Mouse (Mus musculus): Measurements from ENCODE around the gene Fam57b. TPM values are rescaled to one million over a fixed set of nuclear protein-coding genes. Genes with fewer than 3 reads are reported as not detected.
A peak's percentile ranks its signal among the peaks of the same experiment; 100 is the strongest.

Fam57b gene
- polyA plus RNA-seq, 1 experiment from 2014 or later: 0.40 TPM

DNA sequence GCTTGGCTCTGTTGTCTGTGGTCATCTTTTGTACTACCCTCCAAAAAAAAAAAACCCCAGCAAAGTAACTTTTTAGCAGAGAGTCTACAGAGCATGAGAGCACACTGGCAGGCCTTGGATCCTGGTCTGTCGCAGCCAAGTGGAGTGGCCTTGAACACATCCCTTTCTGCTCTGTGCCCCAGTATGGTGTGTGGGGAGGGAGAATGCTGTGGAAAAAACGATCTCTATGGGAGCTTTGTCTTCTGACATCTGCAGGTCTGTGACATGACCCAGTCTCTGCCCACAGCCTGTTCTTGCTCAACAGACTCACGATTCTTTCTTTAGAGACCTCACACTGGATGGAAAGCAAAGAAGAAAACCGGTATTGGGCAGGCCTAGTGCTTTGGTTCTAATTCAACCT lies 36.5 kb upstream of the Fam57b start:
- peaks cover 11% of the 10 kb centered on the region for H3K36me3 ChIP-seq (ENCODE audit: control insufficient read depth, insufficient read depth, low read length)
- peak overlapping the region; percentile 96 for H3K4me2 ChIP-seq
- peak overlapping the region; percentile 69 for H3K27ac ChIP-seq (ENCODE audit: low read depth, low read length)
- H3K9ac ChIP-seq (ENCODE audit: low read depth, low read length): peak overlapping the region; percentile 6; the same call in 1 of the 2 replicates
- H3K27me3 ChIP-seq (ENCODE audit: control insufficient read depth, insufficient read depth, low read length): no peaks in the 10 kb centered on the region
- peaks cover 25% of the 10 kb centered on the region for H3K4me1 ChIP-seq (ENCODE audit: control insufficient read depth, insufficient read depth, low read length)
- 61% methylated on average over 4 of the region's 4 CpGs for WGBS (ENCODE audit: insufficient replicate concordance)
- ATAC-seq (replicated peaks; ENCODE audit: insufficient number of reproducible peaks, low FRiP score, low TSS enrichment): no peak
- H3K4me3 ChIP-seq (ENCODE audit: low read depth, low read length): peak overlapping the region; percentile 83
- H3K9me3 ChIP-seq (replicated peaks; ENCODE audit: control insufficient read depth, low read length): no peaks in the 10 kb centered on the region

DNA sequence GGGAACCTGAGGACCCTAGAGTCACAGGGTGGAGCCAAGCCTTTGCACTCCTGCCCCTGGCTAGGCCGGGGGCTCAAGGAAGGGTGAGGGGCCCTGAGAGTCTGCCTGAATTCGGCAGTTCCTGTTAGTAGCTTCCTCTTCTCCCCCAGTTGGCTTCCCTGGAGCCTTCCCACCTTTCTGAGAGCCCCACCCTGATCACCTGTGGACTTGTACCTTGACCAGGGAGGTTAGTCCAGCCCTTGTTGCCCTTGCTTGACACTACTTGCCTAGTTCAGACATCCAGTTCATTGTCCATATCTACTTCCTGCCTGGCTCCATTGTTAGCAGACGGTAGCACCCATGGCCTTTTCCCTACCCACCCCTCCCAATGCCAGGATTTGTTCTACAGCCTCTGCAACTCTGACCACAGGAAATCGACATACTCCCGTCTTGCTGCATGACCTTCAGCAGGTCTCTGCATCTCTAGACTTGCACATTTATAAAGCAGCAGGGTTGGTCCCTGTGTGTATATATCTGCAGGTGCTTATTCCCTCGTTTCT lies 35.9 kb upstream of the Fam57b start:
- Histone ChIP-seq H3K4me1 (ENCODE audit: control insufficient read depth, insufficient read depth, low read length) (peaks cover 27% of the 10 kb centered on the region), H3K4me2 (peak overlapping the region; percentile 96; the same call in 1 of the 2 replicates), H3K27me3 (ENCODE audit: control insufficient read depth, insufficient read depth, low read length) (no peaks in the 10 kb centered on the region), H3K27ac (ENCODE audit: low read depth, low read length) (peak overlapping the region; percentile 11; the same call in 1 of the 2 replicates), H3K9me3 (replicated peaks; ENCODE audit: control insufficient read depth, low read length) (no peaks in the 10 kb centered on the region), H3K9ac (ENCODE audit: low read depth, low read length) (0 out of 2 replicates have a peak overlapping the region, but pooled peaks have one; percentile 6), H3K36me3 (ENCODE audit: control insufficient read depth, insufficient read depth, low read length) (peaks cover 17% of the 10 kb centered on the region), H3K4me3 (ENCODE audit: low read depth, low read length) (no peak overlapping the region)
- ATAC-seq (replicated peaks; ENCODE audit: insufficient number of reproducible peaks, low FRiP score, low TSS enrichment): no peak
- WGBS (ENCODE audit: insufficient replicate concordance): 56% methylated on average over 6 of the region's 6 CpGs

DNA sequence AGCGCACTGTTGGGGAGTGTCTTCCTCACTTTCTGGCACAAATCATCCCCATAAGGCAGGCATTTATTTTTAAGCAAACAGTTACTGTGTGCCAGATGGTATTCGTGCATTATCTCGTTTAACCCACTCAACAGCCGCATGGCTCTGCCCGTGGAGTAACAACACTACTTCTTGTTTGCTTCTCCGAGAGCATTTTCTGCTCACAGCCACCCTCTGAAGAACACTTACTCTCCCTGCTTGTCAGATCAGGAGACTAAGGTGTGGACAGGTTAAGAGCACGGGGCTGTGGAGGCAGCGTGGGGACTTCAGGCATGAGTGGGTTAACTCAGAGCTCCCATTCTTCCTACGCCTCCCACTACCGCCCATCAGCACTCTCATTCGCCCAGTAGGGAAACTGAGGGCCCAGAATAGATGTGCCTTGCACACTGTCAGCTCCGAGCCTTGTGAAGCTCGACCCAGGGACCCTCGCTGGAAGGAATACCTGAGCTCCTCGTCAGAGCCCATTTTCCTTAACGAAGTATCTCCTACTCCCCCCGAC lies 34.9 kb upstream of the Fam57b start:
- Histone ChIP-seq H3K4me1 (ENCODE audit: control insufficient read depth, insufficient read depth, low read length) (peaks cover 27% of the 10 kb centered on the region), H3K4me2 (no peak overlapping the region; the same call in 1 of the 2 replicates), H3K4me3 (ENCODE audit: low read depth, low read length) (no peak overlapping the region), H3K9me3 (replicated peaks; ENCODE audit: control insufficient read depth, low read length) (no peaks in the 10 kb centered on the region), H3K36me3 (ENCODE audit: control insufficient read depth, insufficient read depth, low read length) (peaks cover 17% of the 10 kb centered on the region), H3K9ac (ENCODE audit: low read depth, low read length) (no peak overlapping the region), H3K27me3 (ENCODE audit: control insufficient read depth, insufficient read depth, low read length) (no peaks in the 10 kb centered on the region), H3K27ac (ENCODE audit: low read depth, low read length) (no peak overlapping the region)
- WGBS (ENCODE audit: insufficient replicate concordance): 51% methylated on average over 17 of the region's 17 CpGs
- ATAC-seq (replicated peaks; ENCODE audit: insufficient number of reproducible peaks, low FRiP score, low TSS enrichment): no peak

DNA sequence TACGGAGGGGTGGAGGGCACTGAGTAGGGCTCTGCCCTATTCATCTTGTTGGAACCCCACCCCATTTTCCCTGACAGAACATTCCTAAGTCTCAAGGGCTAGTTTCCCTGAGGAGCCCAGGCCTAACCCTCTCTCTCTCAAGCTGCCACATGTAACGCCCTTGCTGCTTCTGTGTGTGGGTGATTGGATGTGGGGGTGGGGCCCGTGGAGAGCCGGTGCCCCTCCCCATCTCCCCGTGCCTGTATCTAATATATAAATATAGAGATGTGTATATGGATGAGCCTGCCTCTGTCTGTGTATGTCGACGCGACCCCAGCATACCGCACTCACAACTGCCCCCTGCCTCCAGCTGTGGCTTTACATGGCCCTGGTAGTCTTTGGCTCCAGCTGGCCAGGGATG lies 31.9 kb upstream of the Fam57b start:
- Histone ChIP-seq H3K9ac (ENCODE audit: low read depth, low read length) (no peak overlapping the region), H3K9me3 (replicated peaks; ENCODE audit: control insufficient read depth, low read length) (no peaks in the 10 kb centered on the region), H3K4me1 (ENCODE audit: control insufficient read depth, insufficient read depth, low read length) (peaks cover 20% of the 10 kb centered on the region), H3K27me3 (ENCODE audit: control insufficient read depth, insufficient read depth, low read length) (no peaks in the 10 kb centered on the region), H3K36me3 (ENCODE audit: control insufficient read depth, insufficient read depth, low read length) (peaks cover 21% of the 10 kb centered on the region), H3K4me3 (ENCODE audit: low read depth, low read length) (no peak overlapping the region), H3K27ac (ENCODE audit: low read depth, low read length) (no peak overlapping the region), H3K4me2 (no peak overlapping the region)
- WGBS (ENCODE audit: insufficient replicate concordance): 81% methylated on average over 9 of the region's 9 CpGs
- no peak for ATAC-seq (replicated peaks; ENCODE audit: insufficient number of reproducible peaks, low FRiP score, low TSS enrichment)

DNA sequence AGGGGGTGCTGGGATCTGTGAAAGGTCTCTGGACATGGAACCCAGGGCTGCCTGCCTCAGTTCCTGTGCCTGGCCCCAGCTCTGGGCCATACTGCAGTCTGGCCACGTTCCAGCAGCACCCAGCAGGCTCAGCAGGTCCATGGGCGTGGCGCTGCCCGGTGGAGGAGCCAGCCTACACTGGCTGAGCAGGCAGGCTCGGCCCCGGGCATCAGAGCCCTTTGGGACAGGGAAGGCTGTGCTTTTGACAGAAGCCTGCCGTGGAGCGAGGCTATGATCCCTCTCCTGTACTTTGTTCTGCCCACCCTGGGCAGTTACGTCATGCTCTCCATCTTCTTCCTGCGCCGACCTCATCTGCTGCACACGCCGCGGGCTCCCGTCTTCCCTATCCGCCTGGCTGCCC lies 31.3 kb upstream of the Fam57b start, which contains the start of gene Gdpd3:
Gene Gdpd3 (plus strand): TSS at position 134 of the 400 bp plus-strand sequence.
- Histone ChIP-seq H3K9ac (ENCODE audit: low read depth, low read length) (no peak within 1 kb of the TSS), H3K9me3 (replicated peaks; ENCODE audit: control insufficient read depth, low read length) (no peaks in the 10 kb centered on the region), H3K4me2 (no peak within 1 kb of the TSS), H3K36me3 (ENCODE audit: control insufficient read depth, insufficient read depth, low read length) (peaks cover 24% of the 10 kb centered on the region), H3K27ac (ENCODE audit: low read depth, low read length) (no peak within 1 kb of the TSS), H3K4me1 (ENCODE audit: control insufficient read depth, insufficient read depth, low read length) (peaks cover 14% of the 10 kb centered on the region), H3K4me3 (ENCODE audit: low read depth, low read length) (no peak within 1 kb of the TSS), H3K27me3 (ENCODE audit: control insufficient read depth, insufficient read depth, low read length) (no peaks in the 10 kb centered on the region)
- ATAC-seq (replicated peaks; ENCODE audit: insufficient number of reproducible peaks, low FRiP score, low TSS enrichment): no peak
- 91% methylated on average over 16 of the region's 16 CpGs for WGBS (ENCODE audit: insufficient replicate concordance)

DNA sequence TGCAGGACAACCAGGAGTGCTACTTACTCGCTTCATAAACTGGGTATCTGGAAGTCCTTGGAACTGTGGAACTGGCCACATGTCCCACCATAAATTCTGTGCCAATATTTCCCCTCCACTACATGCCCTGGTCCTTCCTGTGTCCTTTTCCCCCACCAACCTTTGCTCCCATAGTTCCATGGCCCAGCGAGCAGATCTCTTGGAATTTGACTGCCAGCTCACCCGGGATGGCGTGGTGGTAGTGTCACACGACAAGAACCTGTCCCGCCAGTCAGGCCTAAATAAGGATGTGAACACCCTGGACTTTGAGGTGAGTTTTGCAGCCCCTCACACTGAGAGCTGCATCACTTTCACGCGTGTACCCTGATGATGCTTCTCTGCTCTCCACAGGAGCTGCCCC lies 30.5 kb upstream of the Fam57b start:
- WGBS (ENCODE audit: insufficient replicate concordance): 84% methylated on average over 8 of the region's 8 CpGs
- Histone ChIP-seq H3K4me3 (ENCODE audit: low read depth, low read length) (no peak overlapping the region), H3K36me3 (ENCODE audit: control insufficient read depth, insufficient read depth, low read length) (peaks cover 24% of the 10 kb centered on the region), H3K27ac (ENCODE audit: low read depth, low read length) (no peak overlapping the region), H3K4me1 (ENCODE audit: control insufficient read depth, insufficient read depth, low read length) (peaks cover 9% of the 10 kb centered on the region), H3K9me3 (replicated peaks; ENCODE audit: control insufficient read depth, low read length) (no peaks in the 10 kb centered on the region), H3K4me2 (no peak overlapping the region), H3K27me3 (ENCODE audit: control insufficient read depth, insufficient read depth, low read length) (no peaks in the 10 kb centered on the region), H3K9ac (ENCODE audit: low read depth, low read length) (no peak overlapping the region)
- ATAC-seq (replicated peaks; ENCODE audit: insufficient number of reproducible peaks, low FRiP score, low TSS enrichment): no peak

DNA sequence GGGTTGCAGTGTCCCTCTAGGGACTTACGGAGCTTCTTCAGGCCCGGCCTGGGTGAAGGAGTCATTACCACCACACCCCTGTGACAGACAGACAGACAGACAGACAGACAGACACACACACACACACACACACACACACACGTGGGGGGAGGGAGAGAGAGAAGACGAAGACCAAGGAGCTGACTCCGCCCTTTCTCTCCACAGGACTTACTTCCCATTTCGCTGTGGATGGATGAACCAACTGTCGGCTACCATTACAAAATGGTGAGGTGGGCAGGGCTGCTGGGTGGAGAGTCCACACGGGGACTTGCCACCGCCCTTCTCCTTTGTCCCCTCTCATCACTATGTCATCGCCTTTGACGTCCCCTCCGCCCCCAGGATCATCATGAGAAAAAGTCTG lies 26.7 kb upstream of the Fam57b start:
- no peaks in the 10 kb centered on the region for H3K9me3 ChIP-seq (replicated peaks; ENCODE audit: control insufficient read depth, low read length)
- no peak overlapping the region for H3K4me3 ChIP-seq (ENCODE audit: low read depth, low read length)
- 82% methylated on average over 12 of the region's 12 CpGs for WGBS (ENCODE audit: insufficient replicate concordance)
- no peak overlapping the region for H3K9ac ChIP-seq (ENCODE audit: low read depth, low read length)
- H3K4me2 ChIP-seq: no peak overlapping the region
- peaks cover 14% of the 10 kb centered on the region for H3K36me3 ChIP-seq (ENCODE audit: control insufficient read depth, insufficient read depth, low read length)
- H3K27ac ChIP-seq (ENCODE audit: low read depth, low read length): no peak overlapping the region
- no peak for ATAC-seq (replicated peaks; ENCODE audit: insufficient number of reproducible peaks, low FRiP score, low TSS enrichment)
- H3K4me1 ChIP-seq (ENCODE audit: control insufficient read depth, insufficient read depth, low read length): peaks cover 3% of the 10 kb centered on the region; the same call in 1 of the 2 replicates
- no peaks in the 10 kb centered on the region for H3K27me3 ChIP-seq (ENCODE audit: control insufficient read depth, insufficient read depth, low read length)

DNA sequence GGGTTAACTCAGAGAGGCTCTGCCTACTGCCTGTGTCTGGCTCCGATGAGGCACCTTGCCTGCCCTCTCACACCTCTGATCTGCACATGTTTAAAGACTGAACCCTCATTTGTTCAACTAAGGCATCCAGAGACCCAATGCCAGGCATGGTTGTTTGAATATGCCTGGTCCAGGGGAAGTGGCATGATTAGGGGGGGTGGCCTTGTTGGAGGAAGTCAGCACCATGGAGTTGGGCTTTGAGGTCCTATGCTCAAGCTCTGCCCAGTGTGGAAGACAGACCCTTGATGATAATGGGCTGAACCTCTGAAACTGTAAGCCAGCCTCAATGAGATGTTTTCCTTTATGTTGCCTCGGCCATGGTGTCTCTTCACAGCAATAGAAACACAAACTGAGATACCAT lies 24.1 kb upstream of the Fam57b start:
- Histone ChIP-seq H3K4me1 (ENCODE audit: control insufficient read depth, insufficient read depth, low read length) (peaks cover 18% of the 10 kb centered on the region), H3K9ac (ENCODE audit: low read depth, low read length) (no peak overlapping the region), H3K27me3 (ENCODE audit: control insufficient read depth, insufficient read depth, low read length) (no peaks in the 10 kb centered on the region), H3K4me2 (no peak overlapping the region), H3K9me3 (replicated peaks; ENCODE audit: control insufficient read depth, low read length) (no peaks in the 10 kb centered on the region), H3K36me3 (ENCODE audit: control insufficient read depth, insufficient read depth, low read length) (peaks cover 4% of the 10 kb centered on the region), H3K27ac (ENCODE audit: low read depth, low read length) (no peak overlapping the region), H3K4me3 (ENCODE audit: low read depth, low read length) (no peak overlapping the region)
- 85% methylated on average over 2 of the region's 2 CpGs for WGBS (ENCODE audit: insufficient replicate concordance)
- ATAC-seq (replicated peaks; ENCODE audit: insufficient number of reproducible peaks, low FRiP score, low TSS enrichment): no peak

DNA sequence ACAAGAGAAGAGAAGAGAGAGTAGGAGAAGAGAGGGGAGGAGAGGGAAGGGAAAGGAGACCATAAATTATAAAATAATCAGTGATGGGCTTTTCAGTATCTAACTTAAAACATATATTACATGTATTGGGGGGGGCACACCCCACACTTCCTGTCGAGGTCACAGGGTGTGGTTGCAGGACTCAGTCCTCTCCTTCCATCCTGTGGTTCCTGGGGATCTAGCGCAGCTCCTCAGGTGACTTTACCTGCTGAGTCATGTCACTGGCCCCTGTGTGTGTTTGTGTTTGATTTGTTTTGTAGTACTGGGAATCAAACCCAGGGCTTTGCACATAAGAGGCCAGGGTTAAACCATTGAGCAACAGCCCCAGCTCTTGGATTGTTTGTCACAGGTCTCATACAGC lies 23.0 kb upstream of the Fam57b start:
- 75% methylated on average over 2 of the region's 2 CpGs for WGBS (ENCODE audit: insufficient replicate concordance)
- Histone ChIP-seq H3K9me3 (replicated peaks; ENCODE audit: control insufficient read depth, low read length) (no peaks in the 10 kb centered on the region), H3K36me3 (ENCODE audit: control insufficient read depth, insufficient read depth, low read length) (peaks cover 3% of the 10 kb centered on the region; the same call in 1 of the 2 replicates), H3K9ac (ENCODE audit: low read depth, low read length) (no peak overlapping the region), H3K4me3 (ENCODE audit: low read depth, low read length) (no peak overlapping the region), H3K4me2 (no peak overlapping the region), H3K27ac (ENCODE audit: low read depth, low read length) (no peak overlapping the region), H3K4me1 (ENCODE audit: control insufficient read depth, insufficient read depth, low read length) (peaks cover 18% of the 10 kb centered on the region), H3K27me3 (ENCODE audit: control insufficient read depth, insufficient read depth, low read length) (no peaks in the 10 kb centered on the region)
- ATAC-seq (replicated peaks; ENCODE audit: insufficient number of reproducible peaks, low FRiP score, low TSS enrichment): no peak
